Mouse (Mus musculus) testis, adult 2 months (tissue): ENCODE results near the gene Dna2. TPM values are rescaled to one million over a fixed set of nuclear protein-coding genes. Genes with fewer than 3 reads are reported as not detected.

Experiments used
- H3K27ac ChIP-seq: fragments of 200-500 bp; 2 replicates; pipeline ENCODE4 v1.5.1; 2012; ENCODE audit warnings: low read depth, low read length; ENCODE audit not compliant: control insufficient read depth, insufficient read depth
- H3K27me3 ChIP-seq: fragments of 200-500 bp; 2 replicates; pipeline ENCODE4 v1.6.1; 2012; ENCODE audit warnings: mild to moderate bottlenecking, low read length, moderate library complexity; ENCODE audit not compliant: control insufficient read depth, insufficient read depth
- H3K36me3 ChIP-seq: fragments of 200-500 bp; 2 replicates; pipeline ENCODE4 v1.6.1; 2012; ENCODE audit warnings: mild to moderate bottlenecking, low read length; ENCODE audit not compliant: control insufficient read depth, insufficient read depth
- H3K4me1 ChIP-seq: fragments of 200-500 bp; 2 replicates; pipeline ENCODE4 v1.6.1; 2012; ENCODE audit warnings: low read length; ENCODE audit not compliant: control insufficient read depth, insufficient read depth
- H3K4me3 ChIP-seq: fragments of 200-500 bp; 2 replicates; pipeline ENCODE4 v1.5.1; 2012; ENCODE audit warnings: low read depth, mild to moderate bottlenecking, low read length, moderate library complexity, mixed read lengths; ENCODE audit not compliant: control insufficient read depth
- CTCF ChIP-seq: fragments of 200-500 bp; IDR thresholded peaks from 2 replicates; pipeline ENCODE4 v1.5.1; 2012; ENCODE audit warnings: low read depth, mild to moderate bottlenecking, inconsistent platforms, low read length, moderate library complexity; ENCODE audit not compliant: control insufficient read depth, insufficient read depth, insufficient replicate concordance
- POLR2A ChIP-seq: fragments of 200-500 bp; IDR thresholded peaks from 2 replicates; pipeline ENCODE4 v1.6.1; 2012; ENCODE audit warnings: low read depth, mild to moderate bottlenecking, inconsistent platforms, low read length, moderate library complexity; ENCODE audit not compliant: control insufficient read depth
- polyA plus RNA-seq: library from polyadenylated mRNA; depleted of rRNA; stranded (reverse); fragments of >200 nt; gene quantifications from 2 replicates; pipeline ENCODE4 v1.2.3, GENCODE M21; 2012

Gene Dna2
- polyA plus RNA-seq, 1 experiment = 3.7 TPM

GRCm38 (mm10) chr10:63008193-63008592 lies 61.4 kb downstream of the Dna2 start:
- no peaks in the 10 kb centered on the region for H3K4me1 ChIP-seq
- TF ChIP-seq CTCF (no peak), POLR2A (no peak)
- H3K36me3 ChIP-seq = no peaks in the 10 kb centered on the region
- H3K27ac ChIP-seq = no peak overlapping the region
- H3K4me3 ChIP-seq = no peak overlapping the region
- H3K27me3 ChIP-seq = no peaks in the 10 kb centered on the region

DNA sequence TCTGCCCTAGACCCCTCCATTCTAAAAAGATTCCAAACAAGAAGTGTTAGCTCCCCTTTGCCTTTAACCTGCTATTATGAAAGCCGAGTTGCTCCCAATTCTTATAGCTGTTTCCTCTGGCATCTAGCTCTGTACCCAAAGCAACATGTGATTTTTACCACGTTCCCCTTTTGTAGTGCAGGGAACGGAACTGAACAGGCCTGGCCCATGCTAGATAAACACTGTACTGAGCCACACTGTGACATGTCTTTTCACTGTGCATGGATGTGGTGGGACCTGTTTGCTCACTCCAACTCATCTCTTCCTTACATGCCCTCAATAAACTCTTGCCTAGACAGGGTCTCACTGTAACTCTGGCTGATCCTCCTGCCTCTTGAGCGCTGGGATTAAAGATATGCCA lies 63.4 kb downstream of the Dna2 start:
- no peaks in the 10 kb centered on the region for H3K4me1 ChIP-seq
- H3K36me3 ChIP-seq = peaks cover 1% of the 10 kb centered on the region; the same call in 1 of the 2 replicates
- H3K27ac ChIP-seq = no peak overlapping the region
- no peak for TF ChIP-seq CTCF
- TF ChIP-seq POLR2A = no peak
- H3K4me3 ChIP-seq = no peak overlapping the region
- no peaks in the 10 kb centered on the region for H3K27me3 ChIP-seq

- Histone ChIP-seq H3K27ac (no peak overlapping the region), H3K36me3 (peaks cover 1% of the 10 kb centered on the region; the same call in 1 of the 2 replicates), H3K27me3 (no peaks in the 10 kb centered on the region), H3K4me3 (no peak overlapping the region), H3K4me1 (no peaks in the 10 kb centered on the region)
- no peak for TF ChIP-seq CTCF
- no peak for TF ChIP-seq POLR2A
Observed at GRCm38 (mm10) chr10:63011556-63011955, 64.7 kb downstream of the Dna2 start.

- no peak for TF ChIP-seq CTCF
- TF ChIP-seq POLR2A = no peak
- Histone ChIP-seq H3K4me1 (no peaks in the 10 kb centered on the region), H3K27ac (no peak overlapping the region), H3K4me3 (no peak overlapping the region), H3K36me3 (peaks cover 1% of the 10 kb centered on the region; the same call in 1 of the 2 replicates), H3K27me3 (no peaks in the 10 kb centered on the region)
Observed at GRCm38 (mm10) chr10:63013476-63013875, 66.7 kb downstream of the Dna2 start.

GRCm38 (mm10) chr10:63014168-63014567 lies 67.3 kb downstream of the Dna2 start:
- Histone ChIP-seq H3K27me3 (no peaks in the 10 kb centered on the region), H3K27ac (no peak overlapping the region), H3K36me3 (peaks cover 1% of the 10 kb centered on the region), H3K4me3 (no peak overlapping the region), H3K4me1 (no peaks in the 10 kb centered on the region)
- TF ChIP-seq CTCF (no peak), POLR2A (no peak)

DNA sequence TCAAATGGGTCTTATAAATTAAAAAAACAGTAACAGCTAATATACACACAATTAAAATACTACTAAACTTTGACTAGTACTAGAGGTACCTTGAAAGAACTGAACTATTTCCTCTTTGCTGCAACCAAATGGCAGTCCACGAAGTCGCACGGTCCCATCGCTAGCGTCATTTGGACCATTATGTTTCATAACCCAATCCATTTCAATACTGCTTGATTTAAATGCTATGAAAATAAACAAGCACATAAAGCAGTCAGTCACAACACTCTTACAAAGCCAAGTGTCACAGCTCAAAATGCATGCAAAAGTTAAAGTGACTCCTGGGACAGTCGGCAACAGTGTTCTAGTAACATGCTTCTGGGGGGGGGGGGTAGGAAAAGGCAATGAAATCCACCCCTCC lies 72.5 kb downstream of the Dna2 start:
- Histone ChIP-seq H3K36me3 (no peaks in the 10 kb centered on the region; the same call in none of the 2 replicates), H3K27ac (no peak overlapping the region)
- TF ChIP-seq CTCF (no peak), POLR2A (no peak)

GRCm38 (mm10) chr10:63021702-63022101 lies 74.9 kb downstream of the Dna2 start:
- H3K27ac ChIP-seq = peak overlapping the region; percentile 49; the same call in 1 of the 2 replicates

More for the DNA sequence above, 72.5 kb downstream of the Dna2 start:
- no peak overlapping the region for H3K4me3 ChIP-seq
- H3K27me3 ChIP-seq = no peaks in the 10 kb centered on the region
- H3K4me1 ChIP-seq = peaks cover 2% of the 10 kb centered on the region

More at GRCm38 (mm10) chr10:63021702-63022101, 74.9 kb downstream of the Dna2 start:
- no peaks in the 10 kb centered on the region for H3K27me3 ChIP-seq
- no peaks in the 10 kb centered on the region; the same call in none of the 2 replicates for H3K36me3 ChIP-seq
- TF ChIP-seq CTCF = no peak
- no peak for TF ChIP-seq POLR2A
- H3K4me3 ChIP-seq = peak overlapping the region; percentile 88
- H3K4me1 ChIP-seq = peaks cover 7% of the 10 kb centered on the region
